Mouse (Mus musculus) urinary bladder, postnatal 10 days (tissue): ENCODE data around the gene Creg2.
"Not testable (repeated sequence)": the region's sequence is repeated elsewhere in the genome, so short reads cannot be mapped to it uniquely, and the experiment has no call there.

Experiments used
- DNase-seq: peaks from one replicate; pipeline ENCODE4 v3.0.0; 2022; ENCODE audit warnings: low spot score

Creg2 gene

DNA sequence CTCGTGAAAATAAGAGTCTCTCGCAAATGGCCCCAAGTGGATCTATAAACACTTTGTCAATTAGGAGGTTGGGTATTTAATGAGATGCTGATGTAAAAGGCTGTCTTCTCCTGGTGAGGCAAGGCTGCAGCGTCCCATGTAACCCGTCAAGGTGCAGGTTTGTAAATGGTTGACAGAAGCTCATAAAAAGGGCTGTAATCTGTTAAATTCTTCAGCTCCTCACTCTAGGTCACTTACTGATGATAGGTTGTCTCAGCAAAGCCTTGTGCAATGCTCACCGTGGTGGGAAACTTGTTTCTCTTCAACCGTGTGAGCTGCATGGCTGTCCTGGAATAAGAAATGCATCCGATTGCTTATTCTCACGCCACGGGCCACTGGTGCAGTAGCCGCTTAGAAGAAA is 57.4 kb downstream of the Creg2 start:
- no peak for DNase-seq

DNA sequence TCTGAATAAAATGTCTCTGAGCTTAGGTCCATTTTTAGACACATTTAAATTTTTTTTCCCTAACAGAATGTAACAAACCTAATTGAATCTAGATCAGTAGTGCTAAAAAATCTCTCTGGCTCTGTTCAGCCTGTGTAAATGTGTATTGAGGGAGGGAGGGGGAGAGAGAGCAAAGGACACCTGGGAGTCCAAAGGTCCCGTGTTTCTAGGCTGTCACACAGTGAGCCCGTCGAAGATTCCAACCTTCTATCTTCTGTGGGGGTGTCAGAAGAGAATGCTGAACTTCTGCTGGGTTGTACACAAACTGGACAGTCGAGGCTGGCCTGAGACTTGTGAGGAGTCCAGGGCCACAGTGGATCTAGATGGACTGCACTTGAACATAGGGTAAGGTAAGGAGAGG is 59.2 kb downstream of the Creg2 start:
- DNase-seq, result no peak

DNA sequence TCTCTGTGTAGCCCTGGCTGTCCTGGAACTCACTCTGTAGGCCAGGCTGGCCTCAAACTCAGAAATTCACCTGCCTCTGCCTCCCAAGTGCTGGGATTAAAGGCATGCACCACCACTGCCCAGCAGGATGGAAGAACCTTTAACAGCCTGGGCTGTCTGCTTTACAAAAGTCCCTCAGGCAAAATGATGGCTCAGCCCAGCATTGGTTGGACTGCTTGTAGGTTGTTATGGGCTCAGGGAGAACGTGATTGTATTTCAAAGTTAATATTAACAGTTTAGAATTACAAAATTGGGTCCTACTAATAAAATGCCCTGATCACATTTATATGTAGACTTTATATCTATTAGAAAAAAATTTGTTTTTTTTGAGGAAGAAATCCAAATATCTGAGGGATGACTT is 59.7 kb downstream of the Creg2 start:
- DNase-seq, result not testable (repeated sequence)

DNA sequence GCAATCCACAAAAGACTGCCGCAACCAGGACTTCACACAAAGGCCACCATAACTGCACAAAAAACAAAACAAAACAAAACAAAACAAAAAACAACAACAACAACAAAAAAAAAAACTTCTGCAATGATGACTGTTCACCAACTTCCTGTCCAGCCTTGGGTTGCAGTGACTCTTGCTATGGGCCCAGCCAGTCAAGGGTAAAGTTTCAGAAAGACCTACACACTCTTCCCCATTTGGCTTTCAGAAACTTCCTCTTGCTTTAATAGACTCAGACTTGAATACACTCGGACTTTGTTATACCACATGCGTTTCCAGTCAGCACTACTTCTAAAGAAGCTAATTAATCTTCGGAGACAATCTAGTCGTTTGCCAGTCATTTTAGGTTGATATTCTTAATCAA is 61.1 kb downstream of the Creg2 start:
- DNase-seq, result no peak

DNA sequence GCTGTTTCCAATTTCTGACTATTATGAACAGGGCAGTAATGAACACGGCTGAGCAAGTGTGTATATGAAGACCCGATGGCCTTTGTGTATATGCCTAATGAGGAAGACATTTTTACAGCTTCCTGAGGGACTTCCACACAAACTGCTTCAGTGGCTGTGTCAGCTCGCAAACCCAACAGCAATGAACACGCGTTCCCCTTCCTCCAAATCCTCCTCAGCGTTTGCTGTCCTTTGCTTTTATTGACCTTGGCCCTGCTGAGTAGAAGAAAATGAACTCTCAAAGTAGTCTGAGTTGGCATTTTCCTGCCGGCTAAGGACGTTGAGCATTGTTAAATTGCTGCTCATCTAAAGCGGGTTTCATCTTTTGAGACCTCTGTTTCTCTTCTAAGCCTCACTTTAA is 65.9 kb downstream of the Creg2 start:
- DNase-seq, result no peak

DNA sequence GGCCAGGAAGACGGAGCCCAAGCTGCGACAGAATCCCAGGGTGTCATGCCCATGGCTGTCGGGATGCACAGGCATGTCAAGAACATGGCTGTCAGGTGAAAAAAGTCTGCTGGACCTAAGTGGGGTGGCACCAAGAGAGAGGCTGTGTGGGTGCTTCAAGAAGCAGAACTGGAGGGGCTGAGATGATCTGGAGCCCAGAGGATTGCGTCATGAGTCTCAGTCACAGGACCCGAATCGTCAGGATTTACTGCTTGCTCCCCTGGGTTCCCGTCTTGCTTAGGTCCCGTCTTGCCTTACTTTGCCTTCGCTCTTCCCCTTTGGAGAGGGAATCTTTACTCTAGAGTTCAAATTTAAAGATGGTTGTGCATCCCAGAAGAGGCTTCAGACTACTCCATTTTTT is 68.1 kb downstream of the Creg2 start:
- no peak for DNase-seq

DNA sequence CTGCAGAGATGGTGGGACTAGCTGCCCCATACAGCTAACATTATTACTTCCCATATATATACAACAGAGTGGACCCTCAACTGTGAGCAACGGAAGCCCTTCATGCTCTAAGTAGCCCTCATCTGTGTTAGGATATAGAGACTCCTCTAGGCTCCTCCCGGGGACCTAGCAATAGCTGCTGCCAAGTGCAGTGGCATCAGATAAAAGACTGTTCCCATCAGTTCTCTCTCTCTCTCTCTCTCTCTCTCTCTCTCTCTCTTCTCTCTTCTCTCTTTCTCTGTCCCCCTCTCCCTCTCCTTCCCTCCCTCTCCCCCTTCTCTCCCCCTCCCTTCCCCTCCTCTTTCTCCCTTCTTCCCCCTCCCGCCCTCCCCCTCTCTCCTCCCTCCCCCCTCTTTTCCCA is 70.1 kb downstream of the Creg2 start:
- no peak for DNase-seq

DNA sequence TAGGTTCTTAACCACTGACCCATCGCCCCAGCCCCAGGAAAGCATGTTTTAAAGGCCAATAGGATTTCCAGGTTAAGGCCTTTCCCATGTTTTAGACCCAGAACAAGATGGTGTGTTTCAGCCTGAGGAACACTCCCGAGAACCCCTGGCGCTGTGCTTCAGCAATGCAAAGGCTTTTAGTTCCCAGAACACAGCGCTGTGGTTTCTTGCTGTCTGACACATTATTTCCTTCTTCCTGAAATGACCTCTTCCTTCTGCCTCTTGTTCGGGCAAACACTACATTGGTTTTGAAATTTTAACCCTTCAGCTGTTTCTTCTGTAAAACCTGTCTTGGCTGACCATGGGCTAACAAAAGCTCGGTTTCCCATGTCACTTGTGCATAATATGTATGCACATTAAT is 72.1 kb downstream of the Creg2 start:
- DNase-seq, result no peak

DNA sequence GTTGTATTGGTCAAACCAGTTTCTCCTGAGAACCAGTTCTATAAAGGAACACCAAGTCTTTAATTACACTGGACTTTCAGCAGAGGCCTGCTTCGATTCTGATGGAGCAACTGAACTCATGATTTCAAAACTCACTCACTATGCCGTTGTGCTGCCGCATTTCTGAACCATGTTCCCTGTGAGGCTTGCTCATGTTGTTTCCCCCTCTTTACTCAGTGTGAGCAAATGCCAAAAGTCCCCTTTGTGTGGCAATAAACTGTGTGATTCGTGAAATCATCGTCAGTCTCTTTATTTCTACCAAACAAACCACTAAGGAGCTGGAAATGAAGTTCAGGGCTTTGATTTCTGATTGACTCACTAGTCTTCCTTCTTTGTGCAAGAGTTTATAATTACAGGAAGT is 72.8 kb downstream of the Creg2 start:
- DNase-seq, result no peak

DNA sequence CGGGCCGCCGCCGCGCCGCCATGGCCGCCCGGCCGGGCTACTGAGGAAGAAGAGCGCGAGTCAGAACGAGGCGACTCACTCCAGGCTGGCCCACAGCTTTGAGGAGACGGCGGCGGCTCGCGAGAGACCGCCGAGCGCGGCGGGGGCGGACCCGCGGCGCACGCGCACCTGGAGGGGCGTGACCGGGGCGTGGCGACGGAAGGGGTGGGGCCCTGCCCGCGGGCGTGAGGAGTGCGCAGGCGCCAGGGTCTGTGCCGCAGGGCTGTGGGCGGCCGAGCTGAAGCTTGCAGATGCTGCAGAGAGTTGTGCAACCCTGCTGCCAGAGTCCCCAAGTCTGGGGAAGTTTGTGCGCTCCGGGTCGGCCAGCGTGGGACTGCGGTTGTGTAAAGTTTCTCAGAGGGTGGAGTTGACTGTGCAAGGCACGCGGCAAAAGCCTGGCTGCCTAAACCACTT is 74.0 kb downstream of the Creg2 start, which contains the start of gene Rnf149:
Rnf149 (minus strand) TSS at position 153 of the 453 bp plus-strand sequence.
- peak; percentile 93 for DNase-seq

DNA sequence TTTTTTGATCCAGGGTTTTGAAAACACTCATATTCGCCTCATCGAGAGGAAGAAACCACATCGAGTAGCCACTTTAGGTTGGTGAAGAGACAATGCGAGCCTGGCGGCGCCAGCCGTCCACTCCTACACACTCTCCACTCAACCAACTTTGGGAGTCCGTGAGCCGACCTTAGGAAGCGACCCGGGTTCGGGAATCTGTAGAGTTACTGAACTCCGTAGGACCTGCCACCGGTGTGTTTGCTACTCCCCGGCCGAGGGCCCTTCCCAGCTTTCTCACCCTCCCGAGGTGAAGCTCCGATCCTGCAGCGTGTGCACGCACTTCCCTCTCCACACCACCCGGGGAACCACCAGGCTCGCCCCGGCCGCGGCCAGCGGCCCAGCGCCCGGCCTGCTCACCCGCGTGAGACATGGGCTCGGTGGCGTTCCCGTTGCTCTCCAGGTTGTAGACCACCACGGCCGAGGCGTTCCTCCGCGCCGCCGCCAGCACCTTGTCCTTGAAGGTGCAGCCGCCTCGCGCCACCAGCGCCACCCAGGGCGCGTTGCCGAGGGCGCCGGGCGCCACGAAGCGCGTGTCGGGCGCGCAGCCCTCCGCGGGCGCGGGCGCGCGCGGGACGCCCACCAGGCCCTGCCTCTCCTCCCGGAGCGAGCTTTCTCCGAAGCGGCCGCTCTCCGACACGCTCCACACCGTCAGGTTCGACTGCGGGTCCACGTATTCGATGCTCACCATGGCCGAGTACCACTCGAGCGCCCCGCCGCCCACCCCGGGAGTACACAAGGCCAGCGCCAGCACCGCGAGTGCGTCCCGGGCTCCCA is 74.6 kb downstream of the Creg2 start:
- peak; percentile 20 for DNase-seq

DNA sequence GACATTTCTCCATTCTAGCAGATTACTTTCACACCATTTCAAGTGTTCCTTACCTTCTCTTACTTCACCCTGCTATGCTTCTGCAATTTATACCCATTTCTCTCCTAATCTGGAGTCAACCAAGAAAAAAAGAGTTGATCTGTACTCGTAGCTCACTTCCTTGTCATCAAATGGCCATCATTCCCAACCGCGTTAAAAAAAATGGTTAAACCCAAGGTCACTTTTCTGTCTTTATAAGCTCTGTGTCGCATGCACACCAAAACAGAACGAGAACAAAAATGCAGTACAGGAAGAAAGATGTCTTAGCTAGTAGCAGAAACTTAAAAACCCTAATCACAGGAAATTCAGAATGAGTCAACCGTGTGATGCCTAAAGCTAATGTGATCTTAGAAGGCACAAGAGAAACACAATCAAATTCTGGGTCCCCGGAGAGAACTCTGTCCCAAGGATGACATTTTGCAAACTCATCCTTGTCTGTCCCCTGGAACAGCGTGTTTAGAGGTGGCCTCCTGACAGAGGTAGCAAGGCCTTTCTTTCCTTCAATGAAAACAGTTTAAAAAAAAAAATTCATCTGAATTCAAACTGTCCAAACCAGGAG is 75.4 kb downstream of the Creg2 start:
- DNase-seq, result no peak

DNA sequence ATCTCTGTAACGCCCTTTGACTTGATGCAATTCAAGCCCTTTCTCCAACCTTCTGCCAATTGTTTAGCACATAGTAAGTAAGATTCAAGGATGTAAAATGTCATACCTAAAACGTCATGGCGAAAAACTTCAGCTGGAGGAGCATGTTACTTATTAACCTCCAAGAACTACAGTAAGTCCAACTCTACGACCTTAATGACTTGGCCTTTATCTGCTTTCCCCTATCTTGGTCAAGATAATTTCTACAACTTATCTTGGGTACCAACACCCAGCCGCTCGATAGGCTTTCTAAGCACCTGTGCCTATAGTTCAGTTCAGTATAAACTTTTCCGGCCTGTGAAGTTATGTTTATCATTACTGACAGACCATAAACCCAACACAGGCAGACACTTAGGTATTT is 77.4 kb downstream of the Creg2 start:
- no peak for DNase-seq

DNA sequence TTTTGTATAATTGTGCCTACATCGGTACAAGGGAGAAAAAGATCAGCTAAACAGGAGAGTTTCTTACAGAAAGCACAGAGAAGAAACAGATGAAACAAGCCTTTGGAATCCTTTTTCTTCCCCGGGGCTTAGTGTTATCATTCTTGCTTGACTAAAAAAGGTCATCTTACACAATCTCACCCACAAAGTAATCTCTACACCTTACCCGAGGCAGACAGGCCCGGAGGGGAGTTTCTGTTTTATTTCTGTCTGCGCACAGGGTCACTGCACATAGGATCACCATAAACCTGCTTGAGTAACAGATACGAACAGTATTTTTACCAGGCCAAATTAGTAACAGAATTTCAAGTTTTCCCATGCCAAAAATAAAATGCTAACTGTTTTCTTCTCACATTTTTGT is 79.6 kb downstream of the Creg2 start:
- no peak for DNase-seq
